Comparison of ENCODE assay signal across 8 mouse cellular contexts in the genomic region with DNA sequence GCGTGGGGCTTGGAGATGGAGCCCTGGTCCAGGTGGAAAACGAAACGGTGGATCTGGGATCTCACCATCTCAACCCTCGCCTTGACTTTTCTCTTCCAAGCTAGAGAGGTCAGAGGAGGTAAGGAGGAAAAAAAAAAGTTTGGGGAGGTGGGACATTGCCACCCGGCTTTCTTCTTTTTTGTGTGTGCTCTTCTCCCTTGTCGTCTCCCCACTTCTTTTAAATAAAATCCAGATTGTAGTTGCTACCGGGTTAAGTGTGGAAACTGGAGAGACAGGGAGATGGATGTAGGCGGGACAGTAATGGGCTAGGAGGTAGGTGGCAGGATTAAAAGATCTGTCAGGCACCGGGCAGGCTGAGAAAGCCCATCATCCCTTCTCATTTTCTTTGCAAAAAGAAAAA. TPM values are rescaled to one million over a fixed set of nuclear protein-coding genes. Genes with fewer than 3 reads are reported as not detected.
A peak's percentile ranks its signal among the peaks of the same experiment; 100 is the strongest.
DNase-seq lines count a peak whose midpoint lies in the region; ATAC-seq lines count a peak whose summit lies in the region.

No protein-coding gene starts in this region.

- under 1% methylated on average over 9 of the region's 9 CpGs for WGBS in heart, embryonic 12.5 days
- WGBS in hindbrain, embryonic 10.5 days, result under 1% methylated on average over 9 of the region's 9 CpGs
- under 1% methylated on average over 9 of the region's 9 CpGs for whole genome bisulfite sequencing in midbrain, embryonic 10.5 days

- no peak overlapping the region for H3K27ac ChIP-seq in heart, embryonic 12.5 days (ENCODE audit: poor library complexity, severe bottlenecking)
- peak overlapping the region; percentile 86 for H3K27ac ChIP-seq in hindbrain, embryonic 10.5 days
- H3K27ac ChIP-seq in midbrain, embryonic 10.5 days (replicated peaks), result peak overlapping the region; percentile 86

- H3K4me1 ChIP-seq in heart, embryonic 12.5 days (replicated peaks), result no peaks in the 10 kb centered on the region
- peaks cover 18% of the 10 kb centered on the region for H3K4me1 ChIP-seq in hindbrain, embryonic 10.5 days (replicated peaks)
- H3K4me1 ChIP-seq in midbrain, embryonic 10.5 days, result peaks cover 25% of the 10 kb centered on the region

- H3K4me2 ChIP-seq in heart, embryonic 12.5 days, result peak overlapping the region; percentile 99

- peak overlapping the region; percentile 73 for H3K4me3 ChIP-seq in heart, embryonic 12.5 days
- peak overlapping the region; percentile 63 for H3K4me3 ChIP-seq in hindbrain, embryonic 10.5 days
- peak overlapping the region; percentile 67 for H3K4me3 ChIP-seq in midbrain, embryonic 10.5 days

- H3K36me3 ChIP-seq in heart, embryonic 12.5 days, result no peaks in the 10 kb centered on the region
- H3K36me3 ChIP-seq in hindbrain, embryonic 10.5 days, result no peaks in the 10 kb centered on the region
- H3K36me3 ChIP-seq in midbrain, embryonic 10.5 days, result no peaks in the 10 kb centered on the region

- peak overlapping the region; percentile 64 for H3K9ac ChIP-seq in heart, embryonic 12.5 days

- H3K9me3 ChIP-seq in heart, embryonic 12.5 days (replicated peaks), result no peaks in the 10 kb centered on the region
- no peaks in the 10 kb centered on the region for H3K9me3 ChIP-seq in hindbrain, embryonic 10.5 days
- no peaks in the 10 kb centered on the region for H3K9me3 ChIP-seq in midbrain, embryonic 10.5 days (replicated peaks)

- H3K27me3 ChIP-seq in heart, embryonic 12.5 days (replicated peaks), result no peaks in the 10 kb centered on the region
- no peaks in the 10 kb centered on the region for H3K27me3 ChIP-seq in hindbrain, embryonic 10.5 days (ENCODE audit: insufficient read depth, poor library complexity, severe bottlenecking)
- H3K27me3 ChIP-seq in midbrain, embryonic 10.5 days (ENCODE audit: low read depth, poor library complexity, severe bottlenecking), result no peaks in the 10 kb centered on the region

- no peak for ATAC-seq in heart, embryonic 12.5 days (ENCODE audit: insufficient number of reproducible peaks, low FRiP score)

- no peak for DNase-seq in heart, adult 9 months (ENCODE audit: low spot score in 2 of 2)
- DNase-seq in brain, adult 2 months (ENCODE audit: low read depth, low spot score), result peak; percentile 24
- DNase-seq in hindbrain, embryonic 10.5 days (ENCODE audit: low spot score), result no peak
- DNase-seq in midbrain, embryonic 10.5 days (ENCODE audit: low spot score), result no peak
- DNase-seq in urinary bladder, postnatal 10 days (ENCODE audit: low spot score), result no peak
- DNase-seq in layer of hippocampus, adult 11-12 months (ENCODE audit: low spot score), result no peak
- no peak for DNase-seq in layer of hippocampus, postnatal 10 days (ENCODE audit: low spot score in 2 of 2)

RNA-seq across cellular contexts. Expression of a gene that starts 0.5 kb away (rescaled TPM):
- 7.7 and 7.9 TPM in 2 replicates for polyA plus RNA-seq in heart, embryonic 12.5 days (2016; fragmentation: Nextera tagmentation; extraction: Ambion mirVana)
- polyA plus RNA-seq in hindbrain, embryonic 10.5 days (2016; fragmentation: Nextera tagmentation; extraction: Ambion mirVana), result 12.3 and 18.6 TPM in 2 replicates
- 14.4 and 17.7 TPM in 2 replicates for polyA plus RNA-seq in midbrain, embryonic 10.5 days (2016; fragmentation: Nextera tagmentation; extraction: Ambion mirVana)
- 10 to 100 TPM; 17.7 to 20.6 TPM for total RNA-seq in layer of hippocampus, postnatal 10 days (2021)
